Mouse (Mus musculus) adrenal gland, postnatal 36 days (tissue): ENCODE measurements at regions not wholly inside any gene's neighbourhood (a gene's known extent, or its start where the extent isn't known, plus 50 kb on each side); places are given as distances from the start of the nearest gene placed in this dataset.

Experiments
- DNase-seq, 2 experiments: peaks; one replicate each; pipeline ENCODE4 v3.0.0; 2021; ENCODE audit warnings: mixed read lengths in 1 of 2

DNA sequence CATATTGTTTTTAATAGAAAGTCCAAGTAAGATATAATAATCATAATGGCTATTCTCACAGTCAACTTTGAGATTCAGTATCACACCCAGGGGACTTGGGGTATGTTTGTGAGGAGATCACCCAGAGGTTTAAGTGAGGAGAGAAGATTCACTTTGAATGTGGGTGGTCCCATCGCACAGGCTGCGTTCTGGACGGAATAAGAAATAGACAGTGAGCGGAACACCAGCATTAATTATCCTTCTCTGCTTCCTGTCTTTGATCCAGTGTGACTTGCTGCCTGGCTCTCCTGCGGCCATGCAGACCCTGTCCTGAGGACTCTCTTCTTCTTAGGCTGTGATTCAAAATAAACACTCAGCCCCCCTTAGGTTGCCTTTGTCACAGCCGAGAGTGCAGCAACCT, 60.6 kb upstream of the Kras start:
- DNase-seq = no peak

DNA sequence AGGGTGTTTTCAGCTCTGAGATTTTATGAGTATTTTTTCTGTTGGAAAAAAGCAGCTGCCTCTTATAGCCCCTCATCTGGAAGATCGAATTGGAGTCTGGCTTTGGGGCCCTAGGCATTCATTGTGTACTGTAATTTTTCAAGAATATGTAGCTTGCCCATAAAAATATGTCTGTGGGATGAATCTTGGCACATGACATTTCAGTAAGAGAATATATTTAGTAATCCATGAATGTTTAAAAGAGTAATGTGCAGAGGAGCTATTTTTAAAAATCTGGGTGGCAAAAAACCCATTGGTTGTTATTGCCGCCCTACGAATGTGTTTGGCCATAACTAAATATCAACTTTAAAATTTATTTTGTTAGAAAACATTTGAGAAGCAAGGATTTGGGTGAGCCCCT, 59.0 kb upstream of the Kras start:
- no peak for DNase-seq

DNA sequence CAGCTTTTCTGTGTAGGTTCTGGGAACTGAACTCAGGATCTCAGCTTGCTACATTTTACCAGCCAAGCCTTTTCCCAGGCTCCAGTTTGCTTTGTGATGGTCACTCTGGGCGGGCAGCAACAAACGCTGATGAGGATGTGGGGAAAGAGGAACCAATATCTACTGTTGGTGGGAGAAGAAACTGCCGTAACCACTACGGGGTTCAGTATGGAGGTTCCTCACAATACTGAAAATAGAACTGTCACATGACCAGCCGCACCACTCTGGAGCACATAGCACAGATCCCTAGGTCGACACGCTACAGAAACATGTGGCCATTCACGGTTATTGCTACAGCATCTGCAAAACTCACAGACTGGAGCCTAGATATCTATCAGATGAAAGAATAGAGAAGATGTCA, 57.2 kb upstream of the Kras start:
- DNase-seq = no peak

DNA sequence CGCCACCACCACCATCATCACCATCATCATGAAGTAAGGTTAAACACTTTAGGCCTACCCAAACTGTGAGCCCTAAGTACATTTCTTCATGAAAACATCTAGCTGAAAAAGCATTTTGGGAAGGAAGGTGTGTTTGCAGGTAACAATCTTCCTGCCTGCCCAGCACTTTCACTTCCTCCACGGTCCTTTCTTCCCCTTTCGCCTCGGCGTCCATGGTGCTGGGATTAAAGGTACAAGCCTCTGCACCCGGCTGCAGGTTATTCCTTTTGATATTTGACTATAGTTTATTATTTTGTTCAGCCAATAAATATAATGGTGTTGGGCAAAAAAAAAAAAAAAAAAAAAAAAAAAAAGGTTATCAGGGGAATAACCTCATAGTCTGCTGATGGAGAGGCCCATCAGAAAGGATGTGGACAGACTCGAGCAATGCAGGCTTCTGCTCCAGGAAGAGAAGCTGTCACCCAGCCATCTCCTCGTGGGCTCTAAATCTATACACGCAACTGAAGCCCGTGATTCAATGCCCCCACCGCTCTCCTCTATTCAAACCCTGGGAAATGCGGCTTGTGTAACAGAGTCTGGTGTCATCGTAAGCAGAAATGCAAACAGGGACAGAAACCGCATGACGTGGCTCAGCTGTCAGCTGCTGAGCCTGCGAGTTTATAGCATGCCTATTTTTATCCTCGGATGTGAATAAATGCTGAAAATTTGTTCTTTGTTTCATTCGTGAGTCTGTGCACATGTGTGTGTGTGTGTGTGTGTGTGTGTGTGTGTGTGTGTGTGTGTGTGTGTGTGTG, 56.5 kb upstream of the Kras start:
- DNase-seq = no peak

DNA sequence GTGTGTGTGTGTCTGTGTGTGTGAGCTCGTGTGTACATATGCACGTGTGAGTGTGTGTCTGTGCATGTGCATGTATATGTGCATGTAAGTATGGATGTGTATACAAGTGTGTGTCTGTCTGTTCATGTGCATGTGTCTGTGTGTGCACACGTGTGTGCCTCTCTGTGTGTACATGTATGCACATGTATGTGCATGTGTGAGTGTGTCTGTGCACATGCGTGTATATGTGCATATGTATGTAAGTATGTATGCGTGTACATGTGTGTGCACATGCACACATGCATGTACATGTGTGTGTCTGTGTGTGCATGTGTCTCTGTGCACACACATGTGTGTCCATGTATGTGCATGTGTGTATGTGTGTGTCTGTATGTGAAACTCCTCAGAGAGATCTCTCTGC, 55.6 kb upstream of the Kras start:
- DNase-seq = no peak

DNA sequence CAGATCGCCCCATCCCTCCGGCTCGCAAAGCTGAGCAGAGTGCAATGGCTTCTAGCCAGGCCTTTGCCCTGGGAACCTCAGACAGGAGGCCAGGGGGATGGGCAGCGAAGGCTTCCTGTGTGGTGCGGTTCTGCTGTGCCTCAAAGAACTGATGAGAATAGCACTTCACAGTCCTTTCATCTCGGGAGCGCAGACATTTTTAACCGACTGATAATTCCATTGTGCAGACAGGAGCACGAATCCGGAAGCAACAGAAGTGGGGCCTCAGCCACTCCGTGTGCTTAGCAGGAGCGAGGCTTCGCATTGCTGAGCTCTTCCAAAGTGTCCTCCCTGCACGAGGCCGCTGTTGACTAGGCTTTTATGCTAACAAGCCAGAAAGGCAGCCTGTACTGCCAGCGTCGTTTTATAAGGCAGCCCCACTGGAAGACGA, 53.6 kb upstream of the Kras start:
- peak; percentile 37 to 68 for DNase-seq

DNA sequence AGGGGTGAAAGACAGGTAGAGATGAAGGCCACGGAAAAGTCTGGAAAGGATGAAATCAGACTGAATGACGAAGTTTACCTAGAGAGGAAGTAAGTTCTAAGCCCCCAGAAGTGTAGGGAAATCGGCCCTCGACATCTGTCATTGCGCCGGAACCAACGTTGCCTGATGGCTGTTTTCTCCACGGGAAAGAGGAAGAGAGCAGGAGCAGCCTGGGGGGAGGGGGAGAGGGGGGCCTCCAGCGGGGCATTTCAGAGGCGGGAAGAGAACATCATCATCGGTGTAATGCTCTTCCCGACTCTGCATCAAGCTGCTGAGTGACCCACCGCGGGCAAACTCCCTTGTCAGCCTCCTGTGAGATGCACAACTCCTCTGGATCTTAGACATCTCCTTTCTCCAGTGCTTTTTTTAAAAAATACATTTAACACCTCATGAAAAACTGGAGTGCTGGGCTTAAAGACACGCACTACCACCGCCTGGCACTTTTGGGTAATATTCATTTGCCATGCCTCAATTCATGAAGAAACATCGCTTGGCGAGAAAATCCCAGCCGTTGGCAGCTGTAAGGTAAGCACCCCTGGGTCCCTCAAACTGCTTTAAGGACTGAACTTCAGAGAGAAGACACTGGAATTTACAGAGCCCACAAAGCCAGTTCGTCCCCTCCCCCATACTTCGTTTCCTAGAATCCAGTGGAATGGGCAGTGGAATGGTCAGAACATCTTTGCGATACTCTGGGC, 53.0 kb upstream of the Kras start:
- DNase-seq = no peak

DNA sequence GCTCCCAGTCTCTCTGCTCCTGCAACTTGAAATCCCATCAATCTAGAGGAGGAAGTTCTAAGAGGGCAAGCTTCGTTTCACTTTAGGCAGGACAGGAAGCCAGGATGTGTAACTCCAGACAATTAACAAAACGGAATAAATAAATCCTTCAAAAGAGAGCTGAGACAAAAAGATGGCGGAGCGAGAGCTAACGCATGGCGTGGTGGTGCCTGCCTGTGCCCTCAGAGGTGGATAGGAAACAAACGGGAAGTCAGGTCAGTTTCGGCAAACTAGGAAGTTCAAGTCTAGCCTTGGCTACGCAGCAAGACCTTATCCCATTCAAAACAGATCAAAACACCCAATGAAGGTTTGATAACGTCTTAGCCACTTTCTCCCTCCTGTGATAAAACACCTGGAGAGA, 52.1 kb upstream of the Kras start:
- no peak for DNase-seq

DNA sequence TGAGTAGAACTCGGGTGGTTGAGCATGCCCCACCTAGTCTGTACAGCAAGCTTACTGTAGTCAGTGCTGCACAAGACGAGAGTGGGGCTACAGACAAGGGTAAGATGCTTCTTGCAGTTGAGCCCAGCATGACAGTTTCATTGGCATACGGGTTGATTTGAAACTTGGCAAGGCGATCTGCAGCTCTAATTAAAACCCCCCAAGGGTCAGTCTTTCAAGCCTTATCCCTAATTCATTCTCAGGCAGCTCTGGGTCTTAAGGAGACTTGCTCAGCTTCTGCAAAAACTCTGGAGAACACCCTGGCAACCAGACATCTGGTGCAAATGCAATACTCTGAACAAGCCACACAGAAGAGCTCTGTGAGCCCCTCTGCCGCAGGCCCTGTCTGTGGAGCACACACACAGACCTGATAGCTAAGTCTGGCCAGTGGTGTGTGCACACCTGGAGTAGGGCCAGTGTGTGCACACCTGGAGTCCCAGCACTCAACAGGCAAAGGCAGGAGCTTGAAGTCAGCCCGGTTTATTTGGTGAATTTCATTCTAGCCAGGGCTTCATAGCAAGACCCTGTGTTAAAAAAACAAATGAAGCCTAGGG, 50.3 kb upstream of the Kras start:
- no peak for DNase-seq
